Mouse (Mus musculus) midbrain, embryonic 15.5 days (tissue): Measurements from ENCODE around the gene Cpa2. TPM values are rescaled to one million over a fixed set of nuclear protein-coding genes. Genes with fewer than 3 reads are reported as not detected.

Source experiments
- ATAC-seq: fragments of 200-750 bp; cut with Nextera tagmentation; replicated peaks from 2 replicates; pipeline ENCODE4 v1.8.0; 2017; ENCODE audit warnings: moderate TSS enrichment
- H3K27ac ChIP-seq: fragments of 300-500 bp; sonication (generic); 2 replicates; pipeline ENCODE4 v1.5.1; 2015; ENCODE audit warnings: mild to moderate bottlenecking, inconsistent platforms
- H3K27me3 ChIP-seq: fragments of 300-500 bp; sonication (generic); replicated peaks from 2 replicates; pipeline ENCODE4 v1.6.1; 2015; ENCODE audit warnings: inconsistent platforms
- H3K36me3 ChIP-seq: fragments of 300-500 bp; sonication (generic); replicated peaks from 2 replicates; pipeline ENCODE4 v1.6.1; 2015; ENCODE audit warnings: inconsistent platforms
- H3K4me1 ChIP-seq: fragments of 300-500 bp; sonication (generic); 2 replicates; pipeline ENCODE4 v1.6.1; 2015; ENCODE audit warnings: inconsistent platforms
- H3K4me2 ChIP-seq: fragments of 300-500 bp; sonication (generic); 2 replicates; pipeline ENCODE4 v1.6.1; 2015; ENCODE audit warnings: inconsistent platforms, mild to moderate bottlenecking, moderate library complexity
- H3K4me3 ChIP-seq: fragments of 300-500 bp; sonication (generic); 2 replicates; pipeline ENCODE4 v1.5.1; 2015; ENCODE audit warnings: mild to moderate bottlenecking, inconsistent platforms
- H3K9ac ChIP-seq: fragments of 300-500 bp; sonication (generic); 2 replicates; pipeline ENCODE4 v1.6.1; 2015; ENCODE audit warnings: mild to moderate bottlenecking, inconsistent platforms
- H3K9me3 ChIP-seq: fragments of 300-500 bp; sonication (generic); 2 replicates; pipeline ENCODE4 v1.6.1; 2016; ENCODE audit warnings: inconsistent platforms
- WGBS: fragments of 180-500 bp; shearing (Covaris S2); methylation state at CpG from one replicate; pipeline ENCODE4 v1.1.7; 2015; ENCODE audit warnings: mixed read lengths; 5-methylcytosine and 5-hydroxymethylcytosine counted together
- polyA plus RNA-seq: library from polyadenylated mRNA; unstranded; fragments of >200 nt; fragmentation: Nextera tagmentation; extraction: Ambion mirVana; gene quantifications from 2 replicates; pipeline ENCODE4 v1.2.1, GENCODE M21; 2015

Cpa2 gene
- polyA plus RNA-seq, 1 experiment from 2014 or later = 6.7 TPM

GRCm38 (mm10) chr6:30551193-30551515 lies 9.8 kb downstream of the Cpa2 start:
- Histone ChIP-seq H3K4me1 (peaks cover 46% of the 10 kb centered on the region), H3K27ac (peak overlapping the region; percentile 88), H3K27me3 (no peaks in the 10 kb centered on the region), H3K4me2 (no peak overlapping the region), H3K4me3 (no peak overlapping the region), H3K9me3 (no peaks in the 10 kb centered on the region), H3K36me3 (no peaks in the 10 kb centered on the region), H3K9ac (no peak overlapping the region)
- no peak for ATAC-seq

- 9% methylated on average over 23 of the region's 23 CpGs for WGBS
- Histone ChIP-seq H3K9ac (peak overlapping the region; percentile 44), H3K36me3 (no peaks in the 10 kb centered on the region), H3K4me3 (peak overlapping the region; percentile 23), H3K4me2 (peak overlapping the region; percentile 50), H3K27ac (peak overlapping the region; percentile 88), H3K27me3 (no peaks in the 10 kb centered on the region), H3K9me3 (no peaks in the 10 kb centered on the region), H3K4me1 (peaks cover 38% of the 10 kb centered on the region)
- peak; percentile 75 for ATAC-seq
Observed at GRCm38 (mm10) chr6:30551644-30552580, 10.5 kb downstream of the Cpa2 start.

GRCm38 (mm10) chr6:30552628-30553027 lies 11.2 kb downstream of the Cpa2 start:
- Histone ChIP-seq H3K4me2 (0 out of 2 replicates have a peak overlapping the region, but pooled peaks have one; percentile 50), H3K4me3 (no peak overlapping the region), H3K9ac (no peak overlapping the region), H3K27ac (peak overlapping the region; percentile 88), H3K36me3 (no peaks in the 10 kb centered on the region), H3K9me3 (no peaks in the 10 kb centered on the region), H3K27me3 (no peaks in the 10 kb centered on the region), H3K4me1 (peaks cover 32% of the 10 kb centered on the region)
- 49% methylated on average over 6 of the region's 6 CpGs for WGBS
- no peak for ATAC-seq

- 73% methylated on average over 7 of the region's 7 CpGs for WGBS
- H3K4me3 ChIP-seq = no peak overlapping the region
- H3K36me3 ChIP-seq = no peaks in the 10 kb centered on the region
- no peak overlapping the region for H3K9ac ChIP-seq
- peaks cover 25% of the 10 kb centered on the region for H3K4me1 ChIP-seq
- H3K9me3 ChIP-seq = no peaks in the 10 kb centered on the region
- H3K27me3 ChIP-seq = no peaks in the 10 kb centered on the region
- H3K4me2 ChIP-seq = no peak overlapping the region
- ATAC-seq = no peak
- H3K27ac ChIP-seq = no peak overlapping the region
Observed at GRCm38 (mm10) chr6:30553381-30554010, 12.1 kb downstream of the Cpa2 start.

- peaks cover 22% of the 10 kb centered on the region for H3K4me1 ChIP-seq
- no peak overlapping the region for H3K9ac ChIP-seq
- WGBS = 89% methylated on average over 5 of the region's 5 CpGs
- no peaks in the 10 kb centered on the region for H3K27me3 ChIP-seq
- no peaks in the 10 kb centered on the region for H3K9me3 ChIP-seq
- H3K36me3 ChIP-seq = no peaks in the 10 kb centered on the region
- no peak overlapping the region for H3K4me3 ChIP-seq
- H3K27ac ChIP-seq = no peak overlapping the region
- no peak overlapping the region for H3K4me2 ChIP-seq
- no peak for ATAC-seq
Observed at GRCm38 (mm10) chr6:30554092-30554491, 12.7 kb downstream of the Cpa2 start.

GRCm38 (mm10) chr6:30554621-30555170 lies 13.3 kb downstream of the Cpa2 start:
- H3K27me3 ChIP-seq = no peaks in the 10 kb centered on the region
- H3K27ac ChIP-seq = no peak overlapping the region
- H3K4me2 ChIP-seq = no peak overlapping the region
- peaks cover 16% of the 10 kb centered on the region for H3K4me1 ChIP-seq
- H3K9ac ChIP-seq = no peak overlapping the region
- no peaks in the 10 kb centered on the region for H3K9me3 ChIP-seq
- H3K4me3 ChIP-seq = no peak overlapping the region
- ATAC-seq = no peak
- 91% methylated on average over 5 of the region's 5 CpGs for WGBS
- no peaks in the 10 kb centered on the region for H3K36me3 ChIP-seq

GRCm38 (mm10) chr6:30556080-30556479 lies 14.7 kb downstream of the Cpa2 start:
- Histone ChIP-seq H3K9ac (no peak overlapping the region), H3K4me2 (no peak overlapping the region), H3K9me3 (no peaks in the 10 kb centered on the region), H3K27ac (no peak overlapping the region), H3K4me1 (peaks cover 16% of the 10 kb centered on the region), H3K4me3 (no peak overlapping the region), H3K36me3 (no peaks in the 10 kb centered on the region), H3K27me3 (no peaks in the 10 kb centered on the region)
- ATAC-seq = no peak
- 19% methylated on average over 4 of the region's 9 CpGs for WGBS

GRCm38 (mm10) chr6:30559726-30560125 lies 18.3 kb downstream of the Cpa2 start:
- Histone ChIP-seq H3K4me3 (no peak overlapping the region), H3K36me3 (no peaks in the 10 kb centered on the region), H3K27ac (no peak overlapping the region), H3K9ac (no peak overlapping the region), H3K4me1 (no peaks in the 10 kb centered on the region), H3K4me2 (no peak overlapping the region), H3K9me3 (no peaks in the 10 kb centered on the region), H3K27me3 (no peaks in the 10 kb centered on the region)
- WGBS = 50% methylated on average over 1 of the region's 1 CpGs
- ATAC-seq = no peak

GRCm38 (mm10) chr6:30562132-30562531 lies 20.8 kb downstream of the Cpa2 start:
- H3K9me3 ChIP-seq = no peaks in the 10 kb centered on the region
- H3K36me3 ChIP-seq = no peaks in the 10 kb centered on the region
- H3K27ac ChIP-seq = no peak overlapping the region
- WGBS = 78% methylated on average over 4 of the region's 4 CpGs
- no peaks in the 10 kb centered on the region for H3K27me3 ChIP-seq
- no peak overlapping the region for H3K9ac ChIP-seq
- no peak overlapping the region for H3K4me2 ChIP-seq
- no peak overlapping the region for H3K4me3 ChIP-seq
- H3K4me1 ChIP-seq = no peaks in the 10 kb centered on the region
- ATAC-seq = no peak

- H3K4me2 ChIP-seq = no peak overlapping the region
- no peaks in the 10 kb centered on the region for H3K4me1 ChIP-seq
- 87% methylated on average over 6 of the region's 6 CpGs for WGBS
- no peak overlapping the region for H3K9ac ChIP-seq
- H3K27me3 ChIP-seq = no peaks in the 10 kb centered on the region
- no peak overlapping the region for H3K4me3 ChIP-seq
- H3K27ac ChIP-seq = no peak overlapping the region
- no peaks in the 10 kb centered on the region for H3K9me3 ChIP-seq
- ATAC-seq = no peak
- no peaks in the 10 kb centered on the region for H3K36me3 ChIP-seq
Observed at GRCm38 (mm10) chr6:30563575-30563974, 22.2 kb downstream of the Cpa2 start.

GRCm38 (mm10) chr6:30564051-30564450 lies 22.7 kb downstream of the Cpa2 start:
- 92% methylated on average over 6 of the region's 6 CpGs for WGBS
- no peak overlapping the region for H3K4me3 ChIP-seq
- no peaks in the 10 kb centered on the region for H3K9me3 ChIP-seq
- H3K4me2 ChIP-seq = no peak overlapping the region
- no peaks in the 10 kb centered on the region for H3K27me3 ChIP-seq
- no peak overlapping the region for H3K27ac ChIP-seq
- no peaks in the 10 kb centered on the region for H3K4me1 ChIP-seq
- no peak overlapping the region for H3K9ac ChIP-seq
- no peaks in the 10 kb centered on the region for H3K36me3 ChIP-seq
- ATAC-seq = no peak

- Histone ChIP-seq H3K9ac (no peak within 1 kb of the TSS), H3K27ac (no peak within 1 kb of the TSS), H3K4me3 (no peak within 1 kb of the TSS), H3K27me3 (no peaks in the 10 kb centered on the region), H3K4me2 (no peak within 1 kb of the TSS), H3K4me1 (peaks cover 9% of the 10 kb centered on the region), H3K9me3 (no peaks in the 10 kb centered on the region), H3K36me3 (no peaks in the 10 kb centered on the region)
- no peak for ATAC-seq
- 67% methylated on average over 5 of the region's 5 CpGs for WGBS
Observed at GRCm38 (mm10) chr6:30568069-30568468, 26.7 kb downstream of the Cpa2 start, which contains the start of gene Cpa4. Gene Cpa4, plus strand, starts transcription at chr6:30568369.
